Mouse (Mus musculus): ENCODE measurements around the gene Ankrd55. TPM values are rescaled to one million over a fixed set of nuclear protein-coding genes. Genes with fewer than 3 reads are reported as not detected.

The Ankrd55 gene
- polyA plus RNA-seq, 1 experiment from 2014 or later: 4.9 TPM

GRCm38 (mm10) chr13:112258478-112258877 lies 29.8 kb upstream of the Ankrd55 start:
- WGBS: 87% methylated on average over 10 of the region's 10 CpGs
- no peak overlapping the region for H3K4me3 ChIP-seq (replicated peaks; ENCODE audit: low read length)
- ATAC-seq: no peak

GRCm38 (mm10) chr13:112259398-112259797 lies 28.9 kb upstream of the Ankrd55 start:
- H3K4me3 ChIP-seq (replicated peaks; ENCODE audit: low read length): no peak overlapping the region
- no peaks in the 10 kb centered on the region for H3K36me3 ChIP-seq (ENCODE audit: control insufficient read depth, insufficient read depth)
- WGBS: 52% methylated on average over 2 of the region's 2 CpGs
- ATAC-seq: peak; percentile 94
- no peaks in the 10 kb centered on the region for H3K27me3 ChIP-seq (replicated peaks; ENCODE audit: control insufficient read depth, insufficient read depth, low read length)
- no peak overlapping the region for H3K27ac ChIP-seq (ENCODE audit: low read length)
- no peak overlapping the region for H3K9ac ChIP-seq (replicated peaks; ENCODE audit: low read depth, low read length)
- peaks cover 3% of the 10 kb centered on the region; the same call in 1 of the 2 replicates for H3K9me3 ChIP-seq (ENCODE audit: control insufficient read depth, low read length)
- no peaks in the 10 kb centered on the region for H3K4me1 ChIP-seq (replicated peaks; ENCODE audit: control insufficient read depth, insufficient read depth, low read length)
- H3K4me2 ChIP-seq (ENCODE audit: low read length): no peak overlapping the region

More at GRCm38 (mm10) chr13:112258478-112258877, 29.8 kb upstream of the Ankrd55 start:
- H3K4me1 ChIP-seq (replicated peaks; ENCODE audit: control insufficient read depth, insufficient read depth, low read length): no peaks in the 10 kb centered on the region
- H3K9me3 ChIP-seq (ENCODE audit: control insufficient read depth, low read length): peaks cover 3% of the 10 kb centered on the region; the same call in 1 of the 2 replicates
- no peak overlapping the region for H3K9ac ChIP-seq (replicated peaks; ENCODE audit: low read depth, low read length)
- H3K27me3 ChIP-seq (replicated peaks; ENCODE audit: control insufficient read depth, insufficient read depth, low read length): no peaks in the 10 kb centered on the region
- no peaks in the 10 kb centered on the region for H3K36me3 ChIP-seq (ENCODE audit: control insufficient read depth, insufficient read depth)
- no peak overlapping the region for H3K4me2 ChIP-seq (ENCODE audit: low read length)
- H3K27ac ChIP-seq (ENCODE audit: low read length): no peak overlapping the region

GRCm38 (mm10) chr13:112264666-112265065 lies 23.6 kb upstream of the Ankrd55 start:
- H3K9ac ChIP-seq (replicated peaks; ENCODE audit: low read depth, low read length): no peak overlapping the region
- no peaks in the 10 kb centered on the region for H3K4me1 ChIP-seq (replicated peaks; ENCODE audit: control insufficient read depth, insufficient read depth, low read length)
- no peak overlapping the region for H3K4me3 ChIP-seq (replicated peaks; ENCODE audit: low read length)
- no peaks in the 10 kb centered on the region for H3K36me3 ChIP-seq (ENCODE audit: control insufficient read depth, insufficient read depth)
- H3K4me2 ChIP-seq (ENCODE audit: low read length): no peak overlapping the region
- peaks cover 3% of the 10 kb centered on the region; the same call in 1 of the 2 replicates for H3K9me3 ChIP-seq (ENCODE audit: control insufficient read depth, low read length)
- peak; percentile 90 for ATAC-seq
- H3K27me3 ChIP-seq (replicated peaks; ENCODE audit: control insufficient read depth, insufficient read depth, low read length): no peaks in the 10 kb centered on the region
- 11% methylated on average over 4 of the region's 4 CpGs for WGBS
- no peak overlapping the region for H3K27ac ChIP-seq (ENCODE audit: low read length)

GRCm38 (mm10) chr13:112271901-112272537 lies 16.2 kb upstream of the Ankrd55 start:
- no peaks in the 10 kb centered on the region for H3K4me1 ChIP-seq (replicated peaks; ENCODE audit: control insufficient read depth, insufficient read depth, low read length)
- peaks cover 3% of the 10 kb centered on the region; the same call in 1 of the 2 replicates for H3K27me3 ChIP-seq (replicated peaks; ENCODE audit: control insufficient read depth, insufficient read depth, low read length)
- no peak overlapping the region for H3K4me3 ChIP-seq (replicated peaks; ENCODE audit: low read length)
- no peaks in the 10 kb centered on the region for H3K36me3 ChIP-seq (ENCODE audit: control insufficient read depth, insufficient read depth)
- H3K9me3 ChIP-seq (ENCODE audit: control insufficient read depth, low read length): no peaks in the 10 kb centered on the region
- no peak overlapping the region for H3K4me2 ChIP-seq (ENCODE audit: low read length)
- ATAC-seq: no peak
- no peak overlapping the region for H3K9ac ChIP-seq (replicated peaks; ENCODE audit: low read depth, low read length)
- H3K27ac ChIP-seq (ENCODE audit: low read length): no peak overlapping the region
- WGBS: 13% methylated on average over 5 of the region's 5 CpGs

GRCm38 (mm10) chr13:112274636-112275035 lies 13.6 kb upstream of the Ankrd55 start:
- H3K4me2 ChIP-seq (ENCODE audit: low read length): no peak overlapping the region
- H3K27me3 ChIP-seq (replicated peaks; ENCODE audit: control insufficient read depth, insufficient read depth, low read length): peaks cover 3% of the 10 kb centered on the region; the same call in 1 of the 2 replicates
- H3K4me1 ChIP-seq (replicated peaks; ENCODE audit: control insufficient read depth, insufficient read depth, low read length): no peaks in the 10 kb centered on the region
- H3K9me3 ChIP-seq (ENCODE audit: control insufficient read depth, low read length): no peaks in the 10 kb centered on the region
- H3K27ac ChIP-seq (ENCODE audit: low read length): no peak overlapping the region
- WGBS: 61% methylated on average over 3 of the region's 3 CpGs
- no peak overlapping the region for H3K4me3 ChIP-seq (replicated peaks; ENCODE audit: low read length)
- no peak overlapping the region for H3K9ac ChIP-seq (replicated peaks; ENCODE audit: low read depth, low read length)
- H3K36me3 ChIP-seq (ENCODE audit: control insufficient read depth, insufficient read depth): no peaks in the 10 kb centered on the region
- ATAC-seq: no peak

- 89% methylated on average over 8 of the region's 8 CpGs for WGBS
- H3K9me3 ChIP-seq (ENCODE audit: control insufficient read depth, low read length): no peaks in the 10 kb centered on the region
- ATAC-seq: no peak
- no peaks in the 10 kb centered on the region; the same call in 1 of the 2 replicates for H3K27me3 ChIP-seq (replicated peaks; ENCODE audit: control insufficient read depth, insufficient read depth, low read length)
- no peak overlapping the region for H3K9ac ChIP-seq (replicated peaks; ENCODE audit: low read depth, low read length)
- H3K4me2 ChIP-seq (ENCODE audit: low read length): no peak overlapping the region
- no peaks in the 10 kb centered on the region for H3K4me1 ChIP-seq (replicated peaks; ENCODE audit: control insufficient read depth, insufficient read depth, low read length)
- no peak overlapping the region for H3K27ac ChIP-seq (ENCODE audit: low read length)
- no peak overlapping the region for H3K4me3 ChIP-seq (replicated peaks; ENCODE audit: low read length)
- H3K36me3 ChIP-seq (ENCODE audit: control insufficient read depth, insufficient read depth): no peaks in the 10 kb centered on the region
These were observed 12.3 kb upstream of the Ankrd55 start for GRCm38 (mm10) chr13:112275951-112276350.

GRCm38 (mm10) chr13:112277544-112277943 lies 10.7 kb upstream of the Ankrd55 start:
- Histone ChIP-seq H3K9me3 (ENCODE audit: control insufficient read depth, low read length) (no peaks in the 10 kb centered on the region), H3K36me3 (ENCODE audit: control insufficient read depth, insufficient read depth) (no peaks in the 10 kb centered on the region), H3K27me3 (replicated peaks; ENCODE audit: control insufficient read depth, insufficient read depth, low read length) (no peaks in the 10 kb centered on the region; the same call in 1 of the 2 replicates), H3K4me2 (ENCODE audit: low read length) (no peak overlapping the region), H3K4me1 (replicated peaks; ENCODE audit: control insufficient read depth, insufficient read depth, low read length) (no peaks in the 10 kb centered on the region), H3K9ac (replicated peaks; ENCODE audit: low read depth, low read length) (no peak overlapping the region), H3K27ac (ENCODE audit: low read length) (no peak overlapping the region), H3K4me3 (replicated peaks; ENCODE audit: low read length) (no peak overlapping the region)
- 85% methylated on average over 5 of the region's 5 CpGs for WGBS
- no peak for ATAC-seq

- Histone ChIP-seq H3K27me3 (replicated peaks; ENCODE audit: control insufficient read depth, insufficient read depth, low read length) (no peaks in the 10 kb centered on the region; the same call in 1 of the 2 replicates), H3K9ac (replicated peaks; ENCODE audit: low read depth, low read length) (no peak overlapping the region), H3K4me2 (ENCODE audit: low read length) (no peak overlapping the region), H3K27ac (ENCODE audit: low read length) (no peak overlapping the region), H3K4me1 (replicated peaks; ENCODE audit: control insufficient read depth, insufficient read depth, low read length) (no peaks in the 10 kb centered on the region), H3K9me3 (ENCODE audit: control insufficient read depth, low read length) (no peaks in the 10 kb centered on the region), H3K4me3 (replicated peaks; ENCODE audit: low read length) (no peak overlapping the region), H3K36me3 (ENCODE audit: control insufficient read depth, insufficient read depth) (no peaks in the 10 kb centered on the region)
- peak; percentile 82 for ATAC-seq
- WGBS: 48% methylated on average over 7 of the region's 7 CpGs
These were observed 10.0 kb upstream of the Ankrd55 start for GRCm38 (mm10) chr13:112278251-112278650.

GRCm38 (mm10) chr13:112287135-112287534 lies 1.1 kb upstream of the Ankrd55 start:
- H3K9me3 ChIP-seq (ENCODE audit: control insufficient read depth, low read length): no peaks in the 10 kb centered on the region
- no peak overlapping the region for H3K4me3 ChIP-seq (replicated peaks; ENCODE audit: low read length)
- no peaks in the 10 kb centered on the region for H3K27me3 ChIP-seq (replicated peaks; ENCODE audit: control insufficient read depth, insufficient read depth, low read length)
- no peak overlapping the region for H3K27ac ChIP-seq (ENCODE audit: low read length)
- H3K4me2 ChIP-seq (ENCODE audit: low read length): no peak overlapping the region
- no peak overlapping the region for H3K9ac ChIP-seq (replicated peaks; ENCODE audit: low read depth, low read length)
- H3K36me3 ChIP-seq (ENCODE audit: control insufficient read depth, insufficient read depth): no peaks in the 10 kb centered on the region
- whole genome bisulfite sequencing: 85% methylated on average over 1 of the region's 1 CpGs
- H3K4me1 ChIP-seq (replicated peaks; ENCODE audit: control insufficient read depth, insufficient read depth, low read length): peaks cover 14% of the 10 kb centered on the region
- no peak for ATAC-seq

All from forebrain, embryonic 16.5 days (tissue).